Mouse (Mus musculus) forebrain, embryonic 14.5 days (tissue): ENCODE results near the gene Stoml1. TPM values are rescaled to one million over a fixed set of nuclear protein-coding genes. Genes with fewer than 3 reads are reported as not detected.
A peak's percentile ranks its signal among the peaks of the same experiment; 100 is the strongest.

Source experiments
- ATAC-seq: fragments of 200-750 bp; cut with Nextera tagmentation; 2 replicates; pipeline ENCODE4 v1.8.0; 2017; ENCODE audit warnings: mild to moderate bottlenecking, moderate library complexity
- DNase-seq: peaks from one replicate; pipeline ENCODE4 v3.0.0-alpha.2; 2015; ENCODE audit warnings: low spot score
- H3K27ac ChIP-seq: fragments of 300-500 bp; sonication (generic); 2 replicates; pipeline ENCODE4 v1.5.1; 2014; ENCODE audit warnings: low read depth, mild to moderate bottlenecking, control low read depth, low read length, moderate library complexity
- H3K27me3 ChIP-seq: fragments of 300-500 bp; sonication (generic); replicated peaks from 2 replicates; pipeline ENCODE4 v1.6.1; 2014; ENCODE audit warnings: low read length, control low read depth, mixed read lengths; ENCODE audit not compliant: control insufficient read depth, insufficient read depth
- H3K36me3 ChIP-seq: fragments of 300-500 bp; sonication (generic); 2 replicates; pipeline ENCODE4 v1.6.1; 2014; ENCODE audit warnings: low read length, control low read depth; ENCODE audit not compliant: control insufficient read depth, insufficient read depth
- H3K4me1 ChIP-seq: fragments of 300-500 bp; sonication (generic); 2 replicates; pipeline ENCODE4 v1.6.1; 2014; ENCODE audit warnings: antibody characterized with exemption, low read length, control low read depth; ENCODE audit not compliant: control insufficient read depth, insufficient read depth
- H3K4me2 ChIP-seq: fragments of 300-500 bp; sonication (generic); 2 replicates; pipeline ENCODE4 v1.6.1; 2014; ENCODE audit warnings: mild to moderate bottlenecking, control low read depth, low read length
- H3K4me3 ChIP-seq: fragments of 300-500 bp; sonication (generic); 2 replicates; pipeline ENCODE4 v1.5.1; 2014; ENCODE audit warnings: low read depth, low read length, control low read depth
- H3K9ac ChIP-seq: fragments of 300-500 bp; sonication (generic); 2 replicates; pipeline ENCODE4 v1.6.1; 2014; ENCODE audit warnings: mild to moderate bottlenecking, low read length, control low read depth, moderate library complexity
- H3K9me3 ChIP-seq: fragments of 300-500 bp; sonication (generic); replicated peaks from 2 replicates; pipeline ENCODE4 v1.6.1; 2016; ENCODE audit warnings: low read length, control low read depth, mixed read lengths; ENCODE audit not compliant: control insufficient read depth
- WGBS: fragments of 180-500 bp; shearing (Covaris S2); extraction: QIAGEN DNeasy Blood & Tissue Kit; methylation state at CpG from one replicate; pipeline ENCODE4 v1.1.7; 2014; 5-methylcytosine and 5-hydroxymethylcytosine counted together
- polyA plus RNA-seq: library from polyadenylated mRNA; unstranded; fragments of >200 nt; fragmentation: Nextera tagmentation; extraction: Ambion mirVana; gene quantifications from 2 replicates; pipeline ENCODE4 v1.2.1, GENCODE M21; 2014

Stoml1 gene
- polyA plus RNA-seq = 75.1 and 81.1 TPM in 2 replicates

DNA sequence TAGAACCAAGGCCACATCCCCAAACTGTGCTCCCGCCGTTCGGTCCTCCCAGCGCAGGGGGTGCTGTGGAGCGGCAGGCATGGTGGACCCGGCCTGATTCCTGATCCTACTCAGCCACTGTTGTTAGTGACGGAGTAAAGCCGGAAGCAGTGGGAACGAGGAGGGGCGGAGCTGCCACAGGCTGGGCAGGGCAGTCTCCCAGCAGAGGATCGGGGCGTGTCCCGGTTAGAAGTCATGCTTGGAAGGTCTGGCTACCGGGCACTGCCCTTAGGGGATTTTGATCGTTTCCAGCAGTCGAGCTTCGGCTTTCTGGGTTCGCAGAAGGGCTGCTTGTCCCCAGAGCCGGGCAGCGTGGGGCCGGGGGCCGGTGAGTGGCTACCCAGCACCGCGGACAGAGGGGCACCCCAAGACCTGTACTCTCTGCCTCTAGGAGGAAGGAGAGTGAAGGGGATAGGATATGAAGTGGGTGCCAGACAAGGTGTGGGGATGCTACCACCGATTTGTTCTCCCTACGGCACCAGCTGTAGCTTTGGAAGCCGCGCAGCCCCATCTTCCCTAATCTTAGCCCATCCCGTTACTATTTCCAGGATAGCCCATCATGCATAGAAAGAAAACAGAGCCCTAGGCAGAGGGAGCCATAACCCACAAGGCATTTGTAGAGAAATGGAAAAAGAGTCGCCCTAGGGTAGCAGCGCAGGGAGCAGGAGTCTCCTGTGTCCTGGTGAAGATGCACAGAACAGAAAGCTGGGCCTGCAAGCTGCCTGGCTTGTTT is at the start of gene Stoml1:
TSS of gene Stoml1 (plus strand) at position 132 of the 772 bp plus-strand sequence.
- peak within 1 kb of the TSS; percentile 90 for H3K9ac ChIP-seq
- peaks cover 9% of the 10 kb centered on the region for H3K4me1 ChIP-seq
- peak within 1 kb of the TSS; percentile 46 for H3K27ac ChIP-seq
- peak within 1 kb of the TSS; percentile 71 for H3K4me3 ChIP-seq
- peak within 1 kb of the TSS; percentile 76 for H3K4me2 ChIP-seq
- H3K27me3 ChIP-seq = no peaks in the 10 kb centered on the region
- H3K9me3 ChIP-seq = no peaks in the 10 kb centered on the region
- peaks cover 26% of the 10 kb centered on the region for H3K36me3 ChIP-seq
- DNase-seq (peak; percentile 96), ATAC-seq (peak; percentile 98)
- under 1% methylated on average over 30 of the region's 31 CpGs for whole genome bisulfite sequencing

DNA sequence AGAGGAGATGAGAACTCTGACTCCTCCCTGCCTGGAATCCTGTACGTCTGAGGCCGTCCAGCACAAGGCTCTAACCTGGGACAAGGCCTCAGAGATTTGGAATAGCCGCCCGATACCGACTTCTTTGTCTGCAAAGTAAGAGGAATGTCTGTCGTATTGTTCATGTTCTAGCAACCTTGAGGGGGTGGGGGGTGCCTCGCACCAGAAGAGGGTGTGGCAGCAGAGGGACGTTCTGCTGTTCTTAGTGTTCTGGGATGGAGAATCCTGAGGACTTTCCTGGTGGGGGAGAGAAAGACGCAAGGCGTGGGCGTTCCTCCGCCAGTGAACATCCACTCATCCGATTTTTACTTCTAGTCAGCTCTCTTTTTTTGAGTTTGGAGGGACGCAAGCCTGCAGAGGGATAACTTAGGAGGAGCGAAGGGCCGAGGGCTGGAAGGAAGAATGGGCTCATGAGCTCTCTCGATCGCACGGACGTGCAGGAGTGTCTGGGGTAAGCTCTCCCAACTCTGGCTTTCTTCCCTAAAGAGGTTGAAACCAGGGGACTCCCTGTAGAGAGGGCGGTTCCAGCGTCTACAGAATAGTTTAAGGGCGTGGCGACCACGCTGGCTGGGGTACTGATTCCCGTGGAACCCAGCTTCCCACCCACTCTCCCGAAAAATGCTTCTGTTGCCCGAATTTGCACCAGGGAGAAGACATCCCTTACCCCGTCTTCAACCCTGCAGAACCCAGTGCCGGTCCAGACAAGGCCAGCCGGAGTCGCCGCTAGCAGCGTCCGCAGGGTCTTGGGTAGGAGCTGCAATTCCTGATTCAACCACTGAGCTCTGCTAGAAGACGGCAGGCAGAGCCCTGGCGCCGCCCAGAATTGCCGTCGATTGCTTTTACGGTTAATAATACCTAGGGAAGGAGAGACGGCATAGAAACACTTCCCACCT is 49.2 kb upstream of the Stoml1 start, which contains the start of the genes Islr and Islr2:
TSS of gene Islr (minus strand) at position 791 of the 932 bp plus-strand sequence.
TSS of gene Islr2 (minus strand) at position 804 of the 932 bp plus-strand sequence.
- H3K9ac ChIP-seq = peak within 1 kb of the TSS; percentile 82
- H3K4me2 ChIP-seq = peak within 1 kb of the TSS; percentile 53
- H3K27ac ChIP-seq = peak within 1 kb of the TSS; percentile 96
- H3K36me3 ChIP-seq = peaks cover 9% of the 10 kb centered on the region; the same call in 1 of the 2 replicates
- H3K4me3 ChIP-seq = peak within 1 kb of the TSS; percentile 45
- H3K9me3 ChIP-seq = no peaks in the 10 kb centered on the region
- ATAC-seq = peak; percentile 66
- WGBS = 1% methylated on average over 42 of the region's 42 CpGs
- peaks cover 12% of the 10 kb centered on the region for H3K4me1 ChIP-seq
- H3K27me3 ChIP-seq = peaks cover 31% of the 10 kb centered on the region
- DNase-seq = peak; percentile 91

DNA sequence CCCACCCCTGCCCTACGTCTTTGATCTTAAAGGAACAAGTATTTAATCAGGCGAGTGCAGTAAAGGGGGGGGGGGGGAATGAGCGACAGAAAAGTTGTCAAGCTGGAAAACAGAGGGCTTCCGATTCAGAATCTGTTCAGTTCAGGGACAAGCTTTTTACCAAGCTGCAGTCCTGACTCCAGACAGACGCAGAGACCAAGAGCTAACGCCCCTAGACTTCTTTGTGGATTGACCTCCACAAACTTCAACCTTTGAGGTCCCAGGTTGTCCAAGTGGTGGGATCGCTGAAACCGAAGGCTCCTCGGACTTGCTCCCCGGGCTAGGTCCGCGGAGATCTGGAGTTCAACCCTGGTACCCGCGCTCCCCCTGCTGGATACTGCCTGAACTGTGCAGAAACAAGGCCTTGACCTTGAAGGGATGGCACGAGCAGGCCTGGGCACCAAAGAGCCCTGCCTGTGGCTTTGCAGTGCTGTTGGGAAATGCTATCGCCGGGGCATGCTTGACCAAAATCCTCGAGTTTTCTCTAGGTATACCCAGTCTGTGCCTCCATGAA is 48.4 kb upstream of the Stoml1 start:
- peaks cover 23% of the 10 kb centered on the region; the same call in 1 of the 2 replicates for H3K27me3 ChIP-seq
- peak overlapping the region; percentile 82 for H3K9ac ChIP-seq
- no peaks in the 10 kb centered on the region for H3K9me3 ChIP-seq
- H3K27ac ChIP-seq = peak overlapping the region; percentile 96
- DNase-seq (peak; percentile 90), ATAC-seq (peak; percentile 62)
- 0 out of 2 replicates have a peak, but pooled peaks cover 2% of the 10 kb centered on the region for H3K36me3 ChIP-seq
- H3K4me2 ChIP-seq = peak overlapping the region; percentile 53
- peaks cover 8% of the 10 kb centered on the region; the same call in 1 of the 2 replicates for H3K4me1 ChIP-seq
- H3K4me3 ChIP-seq = peak overlapping the region; percentile 45
- 4% methylated on average over 18 of the region's 18 CpGs for WGBS

GRCm38 (mm10) chr9:58206013-58206412 is 47.0 kb upstream of the Stoml1 start:
- ATAC-seq (no peak), DNase-seq (peak; percentile 74)
- H3K4me2 ChIP-seq = peak overlapping the region; percentile 53
- no peak overlapping the region for H3K4me3 ChIP-seq
- 0 out of 2 replicates have a peak, but pooled peaks cover 10% of the 10 kb centered on the region for H3K27me3 ChIP-seq
- no peaks in the 10 kb centered on the region for H3K9me3 ChIP-seq
- 60% methylated on average over 7 of the region's 7 CpGs for WGBS
- H3K4me1 ChIP-seq = peaks cover 8% of the 10 kb centered on the region; the same call in 1 of the 2 replicates
- no peaks in the 10 kb centered on the region for H3K36me3 ChIP-seq
- H3K27ac ChIP-seq = peak overlapping the region; percentile 96; the same call in 1 of the 2 replicates
- peak overlapping the region; percentile 40; the same call in 1 of the 2 replicates for H3K9ac ChIP-seq

- Histone ChIP-seq H3K36me3 (no peaks in the 10 kb centered on the region), H3K4me2 (no peak overlapping the region), H3K9me3 (no peaks in the 10 kb centered on the region), H3K4me1 (peaks cover 4% of the 10 kb centered on the region; the same call in 1 of the 2 replicates), H3K4me3 (no peak overlapping the region), H3K27me3 (no peaks in the 10 kb centered on the region), H3K9ac (no peak overlapping the region), H3K27ac (no peak overlapping the region)
- no peak for ATAC-seq
- DNase-seq = no peak
- WGBS = 82% methylated on average over 8 of the region's 8 CpGs
Measured at GRCm38 (mm10) chr9:58209462-58210303, 43.3 kb upstream of the Stoml1 start.

GRCm38 (mm10) chr9:58210304-58210627 is 42.7 kb upstream of the Stoml1 start:
- Histone ChIP-seq H3K9ac (no peak overlapping the region), H3K4me2 (no peak overlapping the region), H3K27me3 (no peaks in the 10 kb centered on the region), H3K4me3 (no peak overlapping the region), H3K36me3 (no peaks in the 10 kb centered on the region), H3K4me1 (peaks cover 4% of the 10 kb centered on the region; the same call in 1 of the 2 replicates), H3K9me3 (no peaks in the 10 kb centered on the region), H3K27ac (no peak overlapping the region)
- ATAC-seq (no peak), DNase-seq (no peak)
- 94% methylated on average over 2 of the region's 2 CpGs for WGBS

GRCm38 (mm10) chr9:58213377-58213776 is 39.6 kb upstream of the Stoml1 start:
- H3K27me3 ChIP-seq = no peaks in the 10 kb centered on the region
- H3K27ac ChIP-seq = no peak overlapping the region
- no peaks in the 10 kb centered on the region for H3K9me3 ChIP-seq
- 80% methylated on average over 5 of the region's 5 CpGs for WGBS
- no peak overlapping the region for H3K4me2 ChIP-seq
- no peak overlapping the region for H3K9ac ChIP-seq
- no peak overlapping the region for H3K4me3 ChIP-seq
- ATAC-seq = no peak
- H3K4me1 ChIP-seq = no peaks in the 10 kb centered on the region
- no peaks in the 10 kb centered on the region for H3K36me3 ChIP-seq
- DNase-seq = no peak

GRCm38 (mm10) chr9:58213865-58214264 is 39.1 kb upstream of the Stoml1 start:
- ATAC-seq (no peak), DNase-seq (no peak)
- no peak overlapping the region for H3K4me3 ChIP-seq
- no peak overlapping the region for H3K9ac ChIP-seq
- H3K9me3 ChIP-seq = no peaks in the 10 kb centered on the region
- no peak overlapping the region for H3K27ac ChIP-seq
- H3K27me3 ChIP-seq = no peaks in the 10 kb centered on the region
- H3K4me1 ChIP-seq = no peaks in the 10 kb centered on the region
- 46% methylated on average over 5 of the region's 5 CpGs for WGBS
- H3K36me3 ChIP-seq = no peaks in the 10 kb centered on the region
- no peak overlapping the region for H3K4me2 ChIP-seq
